8 mouse cellular contexts compared by ENCODE assay signal in genomic region chr2:41470617-41471016, GRCm38 (mm10).
DNase-seq lines count a peak whose midpoint lies in the region; ATAC-seq and TF ChIP-seq lines count a peak whose summit lies in the region.

No protein-coding gene starts in this region.

- intact Hi-C loops in gastrocnemius, postnatal 14 days (cut with DNase I; ENCODE audit: low total_unique reads) = no loop called here

- no peaks in the 10 kb centered on the region for H3K36me3 ChIP-seq in forebrain, embryonic 13.5 days (ENCODE audit: poor library complexity, severe bottlenecking)
- H3K36me3 ChIP-seq in hindbrain, postnatal 0 days (ENCODE audit: insufficient read depth, low read length) = no peaks in the 10 kb centered on the region
- no peaks in the 10 kb centered on the region for H3K36me3 ChIP-seq in midbrain, postnatal 0 days (ENCODE audit: insufficient read depth, low read length)

- no peak overlapping the region for H3K9ac ChIP-seq in forebrain, embryonic 13.5 days
- H3K9ac ChIP-seq in hindbrain, postnatal 0 days (replicated peaks; ENCODE audit: low read length) = no peak overlapping the region
- H3K9ac ChIP-seq in midbrain, postnatal 0 days (replicated peaks; ENCODE audit: low read length, poor library complexity, severe bottlenecking) = no peak overlapping the region

- H3K27me3 ChIP-seq in forebrain, embryonic 13.5 days = no peaks in the 10 kb centered on the region
- no peaks in the 10 kb centered on the region for H3K27me3 ChIP-seq in hindbrain, postnatal 0 days (ENCODE audit: insufficient read depth, low read length)
- no peaks in the 10 kb centered on the region for H3K27me3 ChIP-seq in midbrain, postnatal 0 days (ENCODE audit: insufficient read depth, low read length)

- H3K9me3 ChIP-seq in forebrain, embryonic 13.5 days (replicated peaks) = no peaks in the 10 kb centered on the region
- no peaks in the 10 kb centered on the region for H3K9me3 ChIP-seq in hindbrain, postnatal 0 days (ENCODE audit: low read length)
- H3K9me3 ChIP-seq in midbrain, postnatal 0 days (ENCODE audit: low read length) = no peaks in the 10 kb centered on the region

- no peak overlapping the region for H3K4me3 ChIP-seq in forebrain, embryonic 13.5 days
- H3K4me3 ChIP-seq in hindbrain, postnatal 0 days (ENCODE audit: low read length) = no peak overlapping the region
- H3K4me3 ChIP-seq in midbrain, postnatal 0 days (ENCODE audit: low read depth, low read length) = no peak overlapping the region

- peak; percentile 72 for ATAC-seq in forebrain, embryonic 13.5 days
- ATAC-seq in hindbrain, postnatal 0 days = peak; percentile 78; the same call in 1 of the 2 replicates
- ATAC-seq in midbrain, postnatal 0 days (ENCODE audit: low FRiP score) = peak; percentile 56; the same call in 1 of the 2 replicates
- ATAC-seq in granulocyte monocyte progenitor cell, adult 5-6 weeks (replicated peaks; ENCODE audit: poor library complexity, severe bottlenecking) = no peak

- no peak for TF ChIP-seq CTCF in hindbrain, postnatal 0 days (IDR thresholded peaks at IDR 0.05; ENCODE audit: low read depth)
- TF ChIP-seq CTCF in midbrain, postnatal 0 days (IDR thresholded peaks at IDR 0.05) = no peak

- peaks cover 29% of the 10 kb centered on the region for H3K4me1 ChIP-seq in forebrain, embryonic 13.5 days
- no peaks in the 10 kb centered on the region for H3K4me1 ChIP-seq in hindbrain, postnatal 0 days (ENCODE audit: insufficient read depth, low read length)
- peaks cover 3% of the 10 kb centered on the region; the same call in 1 of the 2 replicates for H3K4me1 ChIP-seq in midbrain, postnatal 0 days (ENCODE audit: insufficient read depth, low read length)

- H3K27ac ChIP-seq in forebrain, embryonic 13.5 days = peak overlapping the region; percentile 44; the same call in 1 of the 2 replicates
- H3K27ac ChIP-seq in hindbrain, postnatal 0 days = 0 out of 2 replicates have a peak overlapping the region, but pooled peaks have one; percentile 12
- H3K27ac ChIP-seq in midbrain, postnatal 0 days (ENCODE audit: low read depth, low read length) = no peak overlapping the region

- peak; percentile 5 for DNase-seq in gastrocnemius, postnatal 14 days
- no peak for DNase-seq in gastrocnemius, postnatal 4 days (ENCODE audit: low spot score in 2 of 2)
- peak; percentile 65 for DNase-seq in hindbrain, postnatal 0 days (ENCODE audit: low spot score)
- peak; percentile 50 for DNase-seq in midbrain, postnatal 0 days (ENCODE audit: low spot score)
- DNase-seq in spleen, postnatal 4 days (ENCODE audit: low spot score in 2 of 2) = no peak
- DNase-seq in urinary bladder, postnatal 10 days (ENCODE audit: low spot score) = no peak

- H3K4me2 ChIP-seq in forebrain, embryonic 13.5 days = no peak overlapping the region
- H3K4me2 ChIP-seq in hindbrain, postnatal 0 days (ENCODE audit: low read depth, low read length) = no peak overlapping the region
- no peak overlapping the region for H3K4me2 ChIP-seq in midbrain, postnatal 0 days (ENCODE audit: low read depth, low read length, poor library complexity, severe bottlenecking)

- WGBS in forebrain, embryonic 13.5 days = 13% methylated on average over 2 of the region's 2 CpGs
- WGBS in hindbrain, postnatal 0 days = 19% methylated on average over 2 of the region's 2 CpGs
- WGBS in midbrain, postnatal 0 days = 23% methylated on average over 2 of the region's 2 CpGs

Comparison
In these comparisons a context has a peak if more than half of its experiments do, and no peak if none do; other contexts are left out.
1. DNase-seq: peak in gastrocnemius, postnatal 14 days (single experiment), hindbrain, postnatal 0 days (single experiment) and midbrain, postnatal 0 days (single experiment); none in gastrocnemius, postnatal 4 days (0 of 2), spleen, postnatal 4 days (0 of 2) and urinary bladder, postnatal 10 days (single experiment).